Mouse (Mus musculus) limb, embryonic 13.5 days (tissue): Measurements from ENCODE around the gene Mindy1. TPM values are rescaled to one million over a fixed set of nuclear protein-coding genes. Genes with fewer than 3 reads are reported as not detected.
A peak's percentile ranks its signal among the peaks of the same experiment; 100 is the strongest.

Source experiments
- ATAC-seq: fragments of 200-750 bp; cut with Nextera tagmentation; 2 replicates; pipeline ENCODE4 v1.8.0; 2017; ENCODE audit warnings: low read depth, moderate number of reproducible peaks, moderate TSS enrichment; ENCODE audit not compliant: low FRiP score
- H3K27ac ChIP-seq: fragments of 300-500 bp; sonication (generic); 2 replicates; pipeline ENCODE4 v1.5.1; 2015; ENCODE audit warnings: inconsistent platforms, mild to moderate bottlenecking, moderate library complexity
- H3K27me3 ChIP-seq: fragments of 300-500 bp; sonication (generic); 2 replicates; pipeline ENCODE4 v1.6.1; 2015; ENCODE audit warnings: mild to moderate bottlenecking, inconsistent platforms
- H3K36me3 ChIP-seq: fragments of 300-500 bp; sonication (generic); 2 replicates; pipeline ENCODE4 v1.6.1; 2015; ENCODE audit warnings: inconsistent platforms, mild to moderate bottlenecking, moderate library complexity
- H3K4me1 ChIP-seq: fragments of 300-500 bp; sonication (generic); 2 replicates; pipeline ENCODE4 v1.6.1; 2015; ENCODE audit warnings: inconsistent platforms
- H3K4me2 ChIP-seq: fragments of 300-500 bp; sonication (generic); replicated peaks from 2 replicates; pipeline ENCODE4 v1.6.1; 2015; ENCODE audit warnings: inconsistent platforms, mild to moderate bottlenecking, moderate library complexity
- H3K4me3 ChIP-seq: fragments of 300-500 bp; sonication (generic); 2 replicates; pipeline ENCODE4 v1.5.1; 2015; ENCODE audit warnings: moderate library complexity, mild to moderate bottlenecking, inconsistent platforms
- H3K9ac ChIP-seq: fragments of 300-500 bp; sonication (generic); 2 replicates; pipeline ENCODE4 v1.6.1; 2015; ENCODE audit warnings: mild to moderate bottlenecking, inconsistent platforms
- H3K9me3 ChIP-seq: fragments of 300-500 bp; sonication (generic); 2 replicates; pipeline ENCODE4 v1.6.1; 2016; ENCODE audit warnings: inconsistent platforms
- WGBS: fragments of 180-500 bp; shearing (Covaris S2); methylation state at CpG from one replicate; pipeline ENCODE4 v1.1.7; 2015; 5-methylcytosine and 5-hydroxymethylcytosine counted together
- polyA plus RNA-seq: library from polyadenylated mRNA; unstranded; fragments of >200 nt; fragmentation: Nextera tagmentation; extraction: Ambion mirVana; gene quantifications from 2 replicates; pipeline ENCODE4 v1.2.1, GENCODE M21; 2015

Mindy1 gene
- polyA plus RNA-seq, 1 experiment from 2014 or later, result 41.2 TPM

GRCm38 (mm10) chr3:95284501-95285281, 3.5 kb downstream of the Mindy1 start:
- Histone ChIP-seq H3K4me2 (peak overlapping the region; percentile 80), H3K4me1 (peaks cover 32% of the 10 kb centered on the region), H3K9ac (peak overlapping the region; percentile 90; the same call in 1 of the 2 replicates), H3K4me3 (peak overlapping the region; percentile 77), H3K27me3 (no peaks in the 10 kb centered on the region), H3K36me3 (peaks cover 26% of the 10 kb centered on the region), H3K27ac (no peak overlapping the region), H3K9me3 (no peaks in the 10 kb centered on the region)
- no peak for ATAC-seq
- WGBS, result 85% methylated on average over 12 of the region's 12 CpGs

- 89% methylated on average over 5 of the region's 5 CpGs for whole genome bisulfite sequencing
- Histone ChIP-seq H3K9ac (0 out of 2 replicates have a peak overlapping the region, but pooled peaks have one; percentile 15), H3K4me2 (no peak overlapping the region), H3K27ac (no peak overlapping the region), H3K4me3 (no peak overlapping the region), H3K9me3 (no peaks in the 10 kb centered on the region), H3K4me1 (peaks cover 28% of the 10 kb centered on the region), H3K36me3 (peaks cover 33% of the 10 kb centered on the region), H3K27me3 (no peaks in the 10 kb centered on the region)
- ATAC-seq, result no peak
Measured at GRCm38 (mm10) chr3:95285390-95285789, 4.2 kb downstream of the Mindy1 start.

GRCm38 (mm10) chr3:95286011-95286410, 4.9 kb downstream of the Mindy1 start:
- H3K4me2 ChIP-seq, result no peak overlapping the region
- peaks cover 24% of the 10 kb centered on the region for H3K4me1 ChIP-seq
- no peak overlapping the region for H3K9ac ChIP-seq
- H3K27me3 ChIP-seq, result no peaks in the 10 kb centered on the region
- WGBS, result 62% methylated on average over 5 of the region's 5 CpGs
- H3K9me3 ChIP-seq, result no peaks in the 10 kb centered on the region
- H3K27ac ChIP-seq, result no peak overlapping the region
- peaks cover 39% of the 10 kb centered on the region for H3K36me3 ChIP-seq
- no peak overlapping the region for H3K4me3 ChIP-seq
- ATAC-seq, result no peak

- peaks cover 24% of the 10 kb centered on the region for H3K4me1 ChIP-seq
- no peak for ATAC-seq
- H3K27ac ChIP-seq, result no peak overlapping the region
- no peaks in the 10 kb centered on the region for H3K9me3 ChIP-seq
- H3K4me2 ChIP-seq, result no peak overlapping the region
- no peak overlapping the region for H3K9ac ChIP-seq
- WGBS, result 86% methylated on average over 7 of the region's 7 CpGs
- H3K36me3 ChIP-seq, result peaks cover 44% of the 10 kb centered on the region
- no peaks in the 10 kb centered on the region for H3K27me3 ChIP-seq
- no peak overlapping the region for H3K4me3 ChIP-seq
Measured at GRCm38 (mm10) chr3:95286510-95286909, 5.4 kb downstream of the Mindy1 start.

GRCm38 (mm10) chr3:95287541-95287940, 6.4 kb downstream of the Mindy1 start:
- Histone ChIP-seq H3K4me2 (no peak overlapping the region), H3K27ac (no peak overlapping the region), H3K4me3 (no peak overlapping the region), H3K27me3 (no peaks in the 10 kb centered on the region), H3K36me3 (peaks cover 55% of the 10 kb centered on the region), H3K4me1 (peaks cover 20% of the 10 kb centered on the region), H3K9me3 (no peaks in the 10 kb centered on the region), H3K9ac (no peak overlapping the region)
- 80% methylated on average over 3 of the region's 3 CpGs for WGBS
- no peak for ATAC-seq

- Histone ChIP-seq H3K4me1 (peaks cover 11% of the 10 kb centered on the region), H3K9ac (no peak overlapping the region), H3K27me3 (no peaks in the 10 kb centered on the region), H3K9me3 (no peaks in the 10 kb centered on the region), H3K27ac (no peak overlapping the region), H3K36me3 (peaks cover 73% of the 10 kb centered on the region), H3K4me2 (no peak overlapping the region), H3K4me3 (no peak overlapping the region)
- WGBS, result 90% methylated on average over 4 of the region's 4 CpGs
- no peak for ATAC-seq
Measured at GRCm38 (mm10) chr3:95289419-95289818, 8.3 kb downstream of the Mindy1 start.

- 76% methylated on average over 6 of the region's 6 CpGs for WGBS
- no peak for ATAC-seq
Measured at GRCm38 (mm10) chr3:95290156-95290555, 9.0 kb downstream of the Mindy1 start.

GRCm38 (mm10) chr3:95291041-95291440, 9.9 kb downstream of the Mindy1 start:
- WGBS, result 87% methylated on average over 4 of the region's 4 CpGs
- no peak overlapping the region for H3K4me3 ChIP-seq
- H3K4me2 ChIP-seq, result no peak overlapping the region
- H3K9me3 ChIP-seq, result no peaks in the 10 kb centered on the region
- H3K4me1 ChIP-seq, result peaks cover 6% of the 10 kb centered on the region; the same call in 1 of the 2 replicates
- H3K9ac ChIP-seq, result no peak overlapping the region
- no peak overlapping the region for H3K27ac ChIP-seq
- no peaks in the 10 kb centered on the region for H3K27me3 ChIP-seq
- ATAC-seq, result no peak
- H3K36me3 ChIP-seq, result peaks cover 85% of the 10 kb centered on the region

More at GRCm38 (mm10) chr3:95290156-95290555, 9.0 kb downstream of the Mindy1 start:
- Histone ChIP-seq H3K4me3 (no peak overlapping the region), H3K9me3 (no peaks in the 10 kb centered on the region), H3K36me3 (peaks cover 81% of the 10 kb centered on the region), H3K9ac (no peak overlapping the region), H3K27me3 (no peaks in the 10 kb centered on the region), H3K4me2 (no peak overlapping the region), H3K4me1 (peaks cover 5% of the 10 kb centered on the region; the same call in 1 of the 2 replicates), H3K27ac (no peak overlapping the region)

GRCm38 (mm10) chr3:95292899-95293298, 11.8 kb downstream of the Mindy1 start:
- H3K36me3 ChIP-seq, result peaks cover 88% of the 10 kb centered on the region
- WGBS, result 92% methylated on average over 2 of the region's 2 CpGs
- no peaks in the 10 kb centered on the region for H3K27me3 ChIP-seq
- H3K9me3 ChIP-seq, result no peaks in the 10 kb centered on the region
- no peak overlapping the region for H3K4me3 ChIP-seq
- H3K4me1 ChIP-seq, result peaks cover 10% of the 10 kb centered on the region; the same call in 1 of the 2 replicates
- ATAC-seq, result no peak
- H3K9ac ChIP-seq, result no peak overlapping the region
- no peak overlapping the region for H3K27ac ChIP-seq
- no peak overlapping the region for H3K4me2 ChIP-seq

GRCm38 (mm10) chr3:95293537-95293936, 12.4 kb downstream of the Mindy1 start:
- H3K4me2 ChIP-seq, result no peak overlapping the region
- no peak overlapping the region for H3K9ac ChIP-seq
- peaks cover 10% of the 10 kb centered on the region; the same call in 1 of the 2 replicates for H3K4me1 ChIP-seq
- no peaks in the 10 kb centered on the region for H3K9me3 ChIP-seq
- H3K4me3 ChIP-seq, result no peak overlapping the region
- no peak for ATAC-seq
- no peak overlapping the region for H3K27ac ChIP-seq
- 85% methylated on average over 11 of the region's 11 CpGs for WGBS
- no peaks in the 10 kb centered on the region for H3K27me3 ChIP-seq
- H3K36me3 ChIP-seq, result peaks cover 84% of the 10 kb centered on the region

- Histone ChIP-seq H3K4me3 (no peak overlapping the region), H3K9me3 (no peaks in the 10 kb centered on the region), H3K27ac (no peak overlapping the region), H3K36me3 (peaks cover 78% of the 10 kb centered on the region), H3K9ac (no peak overlapping the region), H3K4me2 (no peak overlapping the region), H3K4me1 (peaks cover 10% of the 10 kb centered on the region; the same call in 1 of the 2 replicates), H3K27me3 (no peaks in the 10 kb centered on the region)
- ATAC-seq, result no peak
- WGBS, result 88% methylated on average over 7 of the region's 7 CpGs
Measured at GRCm38 (mm10) chr3:95294316-95294715, 13.2 kb downstream of the Mindy1 start.

- Histone ChIP-seq H3K4me2 (no peak overlapping the region), H3K9me3 (no peaks in the 10 kb centered on the region), H3K36me3 (peaks cover 74% of the 10 kb centered on the region), H3K27me3 (no peaks in the 10 kb centered on the region), H3K4me1 (peaks cover 10% of the 10 kb centered on the region; the same call in 1 of the 2 replicates), H3K27ac (no peak overlapping the region), H3K4me3 (no peak overlapping the region), H3K9ac (no peak overlapping the region)
- 81% methylated on average over 5 of the region's 5 CpGs for WGBS
- no peak for ATAC-seq
Measured at GRCm38 (mm10) chr3:95294718-95295117, 13.6 kb downstream of the Mindy1 start.
